Mouse (Mus musculus): ENCODE measurements around the gene Mfsd13b.
"Not testable (repeated sequence)": the region's sequence is repeated elsewhere in the genome, so short reads cannot be mapped to it uniquely, and the experiment has no call there.

GRCm38 (mm10) chr7:121029947-121030346 is 47.6 kb downstream of the Mfsd13b start:
- TF ChIP-seq EP300 (IDR thresholded peaks at IDR 0.05; ENCODE audit: insufficient read depth, low read depth, low read length); CTCF (IDR thresholded peaks at IDR 0.05; ENCODE audit: low read depth, low read length); POLR2A (IDR thresholded peaks at IDR 0.05; ENCODE audit: insufficient read depth, low read length): not testable (repeated sequence)
